Mouse (Mus musculus) hindbrain, embryonic 14.5 days (tissue): ENCODE measurements around the gene Csmd2. TPM values are rescaled to one million over a fixed set of nuclear protein-coding genes. Genes with fewer than 3 reads are reported as not detected.

Experiments
- ATAC-seq: fragments of 200-750 bp; cut with Nextera tagmentation; 2 replicates; pipeline ENCODE4 v1.8.0; 2017; ENCODE audit warnings: moderate number of reproducible peaks, mild to moderate bottlenecking, moderate TSS enrichment, moderate library complexity; ENCODE audit not compliant: low FRiP score
- DNase-seq: peaks from one replicate; pipeline ENCODE4 v3.0.0-alpha.2; 2015; ENCODE audit warnings: low spot score
- H3K27ac ChIP-seq: fragments of 300-500 bp; sonication (generic); 2 replicates; pipeline ENCODE4 v1.5.1; 2014; ENCODE audit warnings: mild to moderate bottlenecking, moderate library complexity
- H3K27me3 ChIP-seq: fragments of 300-500 bp; sonication (generic); 2 replicates; pipeline ENCODE4 v1.6.1; 2014; ENCODE audit warnings: mild to moderate bottlenecking, low read length, mixed read lengths; ENCODE audit not compliant: control insufficient read depth, insufficient read depth
- H3K36me3 ChIP-seq: fragments of 300-500 bp; sonication (generic); replicated peaks from 2 replicates; pipeline ENCODE4 v1.6.1; 2014; ENCODE audit not compliant: control insufficient read depth, insufficient read depth
- H3K4me1 ChIP-seq: fragments of 300-500 bp; sonication (generic); replicated peaks from 2 replicates; pipeline ENCODE4 v1.6.1; 2014; ENCODE audit warnings: antibody characterized with exemption, low read length, mixed read lengths; ENCODE audit not compliant: control insufficient read depth, insufficient read depth
- H3K4me2 ChIP-seq: fragments of 300-500 bp; sonication (generic); replicated peaks from 2 replicates; pipeline ENCODE4 v1.6.1; 2014; ENCODE audit warnings: mild to moderate bottlenecking, moderate library complexity
- H3K4me3 ChIP-seq: fragments of 300-500 bp; sonication (generic); replicated peaks from 2 replicates; pipeline ENCODE4 v1.5.1; 2014; ENCODE audit warnings: mild to moderate bottlenecking, low read length
- H3K9ac ChIP-seq: fragments of 300-500 bp; sonication (generic); 2 replicates; pipeline ENCODE4 v1.6.1; 2014
- H3K9me3 ChIP-seq: fragments of 300-500 bp; sonication (generic); 2 replicates; pipeline ENCODE4 v1.6.1; 2016; ENCODE audit warnings: low read length; ENCODE audit not compliant: control insufficient read depth
- WGBS: fragments of 180-500 bp; shearing (Covaris S2); extraction: QIAGEN DNeasy Blood & Tissue Kit; methylation state at CpG from one replicate; pipeline ENCODE4 v1.1.7; 2014; 5-methylcytosine and 5-hydroxymethylcytosine counted together
- polyA plus RNA-seq: library from polyadenylated mRNA; unstranded; fragments of >200 nt; fragmentation: Nextera tagmentation; extraction: Ambion mirVana; gene quantifications from 2 replicates; pipeline ENCODE4 v1.2.1, GENCODE M21; 2014

Csmd2 gene
- polyA plus RNA-seq, 1 experiment from 2014 or later, result 8.3 TPM

DNA sequence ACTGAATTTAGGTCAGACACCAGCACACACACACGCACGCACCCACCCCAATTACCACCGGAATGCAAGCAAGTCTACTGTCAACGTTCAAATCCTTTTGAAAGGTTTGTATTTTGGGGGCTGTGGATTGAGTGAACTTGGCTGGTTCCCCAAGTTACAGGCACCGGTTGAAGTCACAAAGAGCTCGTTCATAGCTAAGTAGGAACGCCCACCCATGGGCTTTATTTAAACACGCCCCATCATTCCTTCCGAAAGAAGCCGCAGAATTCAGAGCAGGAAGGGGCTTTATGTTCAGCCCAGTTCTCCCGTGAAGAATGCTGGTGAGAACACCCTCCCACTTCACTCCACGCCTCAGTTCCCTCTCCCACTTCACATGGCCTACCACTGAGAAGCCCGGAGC is 245.8 kb downstream of the Csmd2 start:
- no peaks in the 10 kb centered on the region for H3K9me3 ChIP-seq
- no peaks in the 10 kb centered on the region for H3K27me3 ChIP-seq
- no peaks in the 10 kb centered on the region for H3K36me3 ChIP-seq
- no peak overlapping the region for H3K4me2 ChIP-seq
- no peak for DNase-seq
- H3K9ac ChIP-seq, result no peak overlapping the region
- H3K27ac ChIP-seq, result no peak overlapping the region
- peaks cover 4% of the 10 kb centered on the region for H3K4me1 ChIP-seq
- 83% methylated on average over 13 of the region's 13 CpGs for WGBS
- no peak overlapping the region for H3K4me3 ChIP-seq
- ATAC-seq, result no peak

DNA sequence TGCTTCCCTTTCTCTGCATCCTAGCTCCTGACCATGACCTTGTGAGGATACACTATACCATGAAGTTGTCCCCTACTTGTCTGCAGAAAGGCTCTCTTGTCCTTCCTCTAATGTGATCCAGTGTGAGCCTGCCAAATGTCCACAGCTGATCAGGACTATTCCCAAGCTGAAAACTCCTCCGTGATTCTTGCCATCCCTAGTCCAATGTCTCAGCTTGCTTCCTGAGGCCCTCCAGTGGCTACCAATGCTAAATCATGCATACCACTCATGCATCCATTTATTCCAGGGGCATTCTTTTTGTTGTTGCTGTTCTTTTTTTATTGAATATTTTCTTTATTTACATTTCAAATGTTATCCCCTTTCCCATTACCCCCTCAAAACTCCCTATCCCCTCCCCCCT is 251.5 kb downstream of the Csmd2 start:
- Histone ChIP-seq H3K9ac (no peak overlapping the region), H3K9me3 (no peaks in the 10 kb centered on the region), H3K27me3 (no peaks in the 10 kb centered on the region), H3K4me3 (no peak overlapping the region), H3K4me2 (no peak overlapping the region), H3K27ac (no peak overlapping the region), H3K36me3 (no peaks in the 10 kb centered on the region), H3K4me1 (peaks cover 29% of the 10 kb centered on the region)
- DNase-seq, result no peak
- ATAC-seq, result no peak
- 32% methylated on average over 1 of the region's 1 CpGs for WGBS

DNA sequence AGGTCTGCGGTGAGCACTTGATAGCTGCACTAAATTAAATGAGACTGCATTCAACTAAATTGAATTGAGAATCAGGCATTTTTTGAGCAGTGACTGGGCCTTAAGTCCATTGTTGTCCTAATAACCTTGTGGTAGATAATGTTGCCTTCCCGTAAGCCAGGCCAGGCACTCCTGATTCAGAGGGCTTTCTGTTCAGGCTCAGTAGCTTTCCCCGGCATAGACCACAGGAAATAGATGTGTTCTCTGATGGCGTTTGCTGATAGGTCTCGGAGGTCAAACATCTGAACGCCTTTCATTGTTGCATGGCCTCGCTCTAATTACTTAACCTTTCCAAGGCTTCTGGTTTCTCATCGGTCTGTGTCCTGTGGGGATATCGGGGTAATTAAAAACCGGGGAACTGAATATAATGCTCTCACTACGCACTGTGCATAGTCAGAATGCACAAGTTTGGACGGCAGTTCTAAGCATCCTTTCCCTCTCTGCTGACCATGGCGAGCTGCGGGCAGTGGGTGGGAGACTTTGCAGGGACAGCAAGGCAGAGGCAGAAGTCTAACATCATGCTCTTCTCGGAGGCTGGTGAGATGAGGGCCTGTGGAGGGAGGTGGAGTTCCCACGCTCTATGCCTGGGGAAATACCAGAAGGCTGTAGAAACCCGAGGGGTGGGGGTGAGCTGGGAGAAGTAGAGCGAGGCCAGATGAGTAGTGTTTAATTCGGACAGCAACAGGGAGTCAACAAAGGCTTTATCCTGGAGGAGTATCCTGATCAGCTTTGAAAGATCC is 253.6 kb downstream of the Csmd2 start:
- peaks cover 29% of the 10 kb centered on the region for H3K4me1 ChIP-seq
- WGBS, result 12% methylated on average over 19 of the region's 19 CpGs
- no peaks in the 10 kb centered on the region for H3K36me3 ChIP-seq
- no peaks in the 10 kb centered on the region for H3K9me3 ChIP-seq
- no peak overlapping the region for H3K9ac ChIP-seq
- no peaks in the 10 kb centered on the region for H3K27me3 ChIP-seq
- H3K4me3 ChIP-seq, result no peak overlapping the region
- H3K27ac ChIP-seq, result peak overlapping the region; percentile 65
- ATAC-seq (peak; percentile 53; the same call in 1 of the 2 replicates), DNase-seq (no peak)
- H3K4me2 ChIP-seq, result no peak overlapping the region

DNA sequence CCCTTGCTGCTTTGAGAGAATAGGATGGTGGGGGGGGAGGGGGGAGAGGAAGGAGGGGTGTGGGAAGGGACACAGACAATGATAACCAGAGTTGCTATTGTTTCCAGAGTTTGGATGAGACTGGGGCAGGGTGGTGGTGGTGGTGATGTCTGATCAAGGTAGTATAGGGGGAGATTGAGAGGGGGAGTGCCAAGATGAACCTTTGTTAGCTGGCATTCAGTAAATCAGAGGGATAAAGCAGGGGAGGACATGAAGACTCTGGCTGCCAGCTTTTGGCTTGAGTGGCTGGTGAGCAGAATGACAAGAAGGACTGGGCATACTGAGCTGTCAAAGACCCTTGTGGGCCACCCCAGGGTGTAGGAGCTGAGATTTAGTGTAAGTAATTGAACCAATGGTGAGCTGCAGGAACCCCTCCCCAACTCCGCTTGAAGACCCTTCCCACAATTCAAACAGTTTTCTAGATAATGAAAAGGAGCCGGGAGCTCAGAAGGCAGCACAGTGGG is 254.2 kb downstream of the Csmd2 start:
- no peak for DNase-seq
- 25% methylated on average over 2 of the region's 2 CpGs for WGBS
- H3K9me3 ChIP-seq, result no peaks in the 10 kb centered on the region
- H3K4me1 ChIP-seq, result peaks cover 29% of the 10 kb centered on the region
- no peaks in the 10 kb centered on the region for H3K27me3 ChIP-seq
- H3K4me2 ChIP-seq, result no peak overlapping the region
- no peak overlapping the region for H3K4me3 ChIP-seq
- peak overlapping the region; percentile 65; the same call in 1 of the 2 replicates for H3K27ac ChIP-seq
- no peak; the same call in 1 of the 2 replicates for ATAC-seq
- no peak overlapping the region for H3K9ac ChIP-seq
- H3K36me3 ChIP-seq, result no peaks in the 10 kb centered on the region

DNA sequence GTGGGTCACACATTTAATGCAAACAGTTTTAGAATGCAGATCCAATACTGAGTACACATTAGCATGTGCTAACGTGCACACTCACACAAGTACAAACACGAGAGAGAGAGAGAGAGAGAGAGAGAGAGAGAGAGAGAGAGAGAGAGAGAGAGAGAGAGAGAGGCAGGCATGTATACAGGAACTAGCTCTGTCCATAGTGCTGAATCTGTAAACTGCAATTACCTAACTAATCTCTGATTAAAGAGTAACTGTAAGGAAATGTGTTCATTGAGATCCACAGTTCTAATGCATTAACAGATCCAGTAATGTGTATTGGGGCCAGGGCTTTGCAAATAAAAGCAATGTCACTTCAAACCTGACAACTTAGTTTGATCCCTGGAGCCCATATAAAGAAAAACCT is 257.5 kb downstream of the Csmd2 start:
- DNase-seq, result no peak
- WGBS, result 53% methylated on average over 2 of the region's 2 CpGs
- no peaks in the 10 kb centered on the region for H3K9me3 ChIP-seq

DNA sequence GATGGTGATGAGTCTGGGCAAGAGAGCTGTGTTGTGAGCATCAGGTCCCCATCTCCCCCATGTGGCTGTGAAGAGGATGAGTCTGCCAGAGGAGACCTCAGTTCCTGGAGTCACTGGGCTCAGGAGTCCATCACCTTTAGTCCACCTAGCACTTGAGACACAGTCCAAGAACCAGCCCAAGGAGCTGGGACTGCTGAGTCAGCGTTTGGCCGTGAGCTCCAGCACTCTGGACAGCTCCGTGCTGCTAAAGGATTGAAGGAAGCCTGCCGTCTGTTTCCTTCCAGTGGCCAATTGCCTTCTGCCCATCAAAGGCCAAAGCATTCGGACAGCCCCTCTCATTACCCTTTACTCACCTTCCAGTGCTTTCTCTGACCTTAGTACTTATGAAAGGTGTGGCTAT is 261.0 kb downstream of the Csmd2 start:
- H3K4me1 ChIP-seq, result no peaks in the 10 kb centered on the region
- peak; percentile 51 for DNase-seq
- H3K36me3 ChIP-seq, result no peaks in the 10 kb centered on the region
- no peaks in the 10 kb centered on the region for H3K9me3 ChIP-seq
- WGBS, result 11% methylated on average over 5 of the region's 5 CpGs
- no peak overlapping the region for H3K4me2 ChIP-seq
- no peaks in the 10 kb centered on the region for H3K27me3 ChIP-seq
- no peak overlapping the region for H3K9ac ChIP-seq
- no peak overlapping the region for H3K4me3 ChIP-seq
- no peak for ATAC-seq
- H3K27ac ChIP-seq, result no peak overlapping the region

More for the DNA sequence above, 257.5 kb downstream of the Csmd2 start:
- no peak overlapping the region for H3K27ac ChIP-seq
- H3K4me2 ChIP-seq, result no peak overlapping the region
- no peaks in the 10 kb centered on the region for H3K27me3 ChIP-seq
- peaks cover 29% of the 10 kb centered on the region for H3K4me1 ChIP-seq
- H3K36me3 ChIP-seq, result no peaks in the 10 kb centered on the region
- ATAC-seq, result no peak
- no peak overlapping the region for H3K9ac ChIP-seq
- H3K4me3 ChIP-seq, result no peak overlapping the region

DNA sequence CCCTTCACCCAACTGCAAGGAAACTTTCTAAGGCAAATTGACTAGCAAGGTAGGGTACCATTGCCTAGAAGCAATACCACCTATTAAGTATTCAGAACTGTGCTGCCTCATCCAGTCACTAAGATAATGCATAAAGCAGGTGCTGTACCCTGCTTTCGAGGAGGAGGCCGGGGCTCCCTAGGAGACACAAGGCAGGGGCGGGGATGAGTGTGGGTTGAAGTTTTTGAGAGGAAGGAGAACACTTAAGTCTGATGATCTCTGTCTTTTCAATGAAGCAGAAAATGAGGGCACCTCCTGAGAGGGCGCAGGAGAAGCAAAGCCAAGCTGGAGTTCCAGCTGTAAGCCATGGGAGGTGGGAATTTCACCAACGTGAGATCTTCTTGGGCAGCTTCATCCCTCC is 271.6 kb downstream of the Csmd2 start:
- Histone ChIP-seq H3K27ac (no peak overlapping the region), H3K27me3 (no peaks in the 10 kb centered on the region), H3K36me3 (no peaks in the 10 kb centered on the region), H3K4me3 (no peak overlapping the region), H3K4me2 (no peak overlapping the region), H3K9me3 (no peaks in the 10 kb centered on the region), H3K4me1 (no peaks in the 10 kb centered on the region), H3K9ac (no peak overlapping the region)
- 89% methylated on average over 5 of the region's 5 CpGs for WGBS
- DNase-seq, result no peak
- no peak for ATAC-seq

DNA sequence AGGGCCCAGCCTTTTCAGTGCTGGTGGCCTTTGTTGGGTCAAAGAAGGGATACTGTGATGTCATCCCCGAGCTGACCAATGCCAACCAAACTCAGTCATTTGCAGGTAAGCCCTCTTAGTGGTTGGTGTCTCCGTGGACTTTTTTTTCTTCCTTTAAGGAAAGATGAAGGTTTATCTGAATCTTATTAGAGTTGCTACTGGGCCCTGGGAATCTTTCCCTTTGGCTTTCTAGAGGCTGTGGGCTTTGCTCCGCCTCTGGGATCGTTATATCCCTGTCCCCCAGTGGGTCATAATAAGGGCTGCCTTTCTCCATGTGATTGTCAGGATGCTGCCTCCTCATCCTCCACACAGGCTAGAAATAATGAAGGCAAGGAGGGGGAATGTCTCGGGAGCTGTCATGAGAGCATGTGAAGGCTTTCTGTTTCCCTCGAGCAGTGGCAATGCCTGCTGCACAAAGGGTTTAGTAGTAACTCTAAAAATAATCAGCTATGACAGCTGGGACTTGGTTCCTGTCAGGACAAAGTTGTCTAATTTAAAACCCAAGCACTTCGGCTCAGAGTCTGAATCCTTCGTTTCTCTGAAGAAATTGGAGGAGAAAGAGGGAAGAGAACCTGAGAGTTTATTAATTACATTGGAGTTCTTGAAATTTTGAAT is 273.4 kb downstream of the Csmd2 start, which contains the start of gene Hmgb4:
TSS of gene Hmgb4 (minus strand) at position 51 of the 654 bp plus-strand sequence.
- ATAC-seq (no peak), DNase-seq (no peak)
- Histone ChIP-seq H3K9me3 (no peaks in the 10 kb centered on the region), H3K27ac (no peak within 1 kb of the TSS), H3K36me3 (no peaks in the 10 kb centered on the region), H3K4me1 (no peaks in the 10 kb centered on the region), H3K4me3 (no peak within 1 kb of the TSS), H3K4me2 (no peak within 1 kb of the TSS), H3K9ac (no peak within 1 kb of the TSS), H3K27me3 (no peaks in the 10 kb centered on the region)
- 69% methylated on average over 8 of the region's 8 CpGs for WGBS

DNA sequence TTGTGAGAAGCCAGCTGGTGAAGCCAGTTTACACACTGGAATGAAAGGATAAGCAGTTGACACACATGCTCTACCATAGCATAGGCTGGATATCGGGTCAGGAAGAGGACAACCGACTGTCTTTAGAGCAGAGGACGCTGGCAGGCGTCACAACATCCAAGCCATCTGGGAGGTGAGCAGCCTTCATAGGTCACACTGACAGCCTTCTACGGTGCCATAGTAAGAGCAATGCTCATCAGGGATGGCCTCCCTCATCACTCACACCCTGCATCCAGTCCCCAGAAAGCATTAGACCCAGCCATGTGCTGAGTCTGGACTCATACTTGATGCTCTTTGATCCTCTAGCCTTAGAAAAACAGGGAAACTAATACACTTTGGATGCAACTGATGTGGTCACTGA is 276.8 kb downstream of the Csmd2 start:
- Histone ChIP-seq H3K9ac (no peak overlapping the region), H3K9me3 (no peaks in the 10 kb centered on the region), H3K4me2 (no peak overlapping the region), H3K27ac (no peak overlapping the region), H3K27me3 (no peaks in the 10 kb centered on the region), H3K4me1 (no peaks in the 10 kb centered on the region), H3K4me3 (no peak overlapping the region), H3K36me3 (no peaks in the 10 kb centered on the region)
- 91% methylated on average over 5 of the region's 5 CpGs for WGBS
- DNase-seq, result no peak
- ATAC-seq, result no peak
